Mouse (Mus musculus): Measurements from ENCODE around the gene Tinf2. TPM values are rescaled to one million over a fixed set of nuclear protein-coding genes. Genes with fewer than 3 reads are reported as not detected.
A peak's percentile ranks its signal among the peaks of the same experiment; 100 is the strongest.

The Tinf2 gene
- polyA plus RNA-seq, 1 experiment from 2014 or later: 45.5 TPM

DNA sequence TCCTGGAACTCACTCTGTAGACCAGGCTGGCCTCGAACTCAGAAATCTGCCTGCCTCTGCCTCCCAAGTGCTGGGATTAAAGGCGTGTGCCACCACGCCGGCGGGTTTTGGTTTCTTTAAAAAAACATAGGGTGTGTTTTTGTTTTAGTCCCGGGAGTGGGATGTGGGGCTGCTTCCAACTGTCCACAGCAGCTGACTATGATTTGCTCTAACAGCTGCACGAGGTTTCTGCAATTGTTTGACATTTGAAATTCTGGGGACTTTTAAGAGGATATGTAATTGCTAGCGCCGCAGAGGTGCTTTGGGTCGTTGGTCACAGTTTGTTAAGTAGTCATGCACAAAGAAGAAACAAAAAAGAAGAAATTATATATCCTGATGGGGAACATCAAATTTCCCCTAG, 7.8 kb upstream of the Tinf2 start:
- no peaks in the 10 kb centered on the region for H3K9me3 ChIP-seq (ENCODE audit: control insufficient read depth, low read depth, low read length)
- no peak overlapping the region for H3K4me3 ChIP-seq (ENCODE audit: low read depth, low read length)
- H3K4me2 ChIP-seq (replicated peaks; ENCODE audit: low read depth, low read length): no peak overlapping the region
- ATAC-seq (ENCODE audit: insufficient number of reproducible peaks, insufficient read depth, low FRiP score, low read depth): no peak
- no peak overlapping the region for H3K9ac ChIP-seq (replicated peaks; ENCODE audit: low read depth, low read length)
- no peaks in the 10 kb centered on the region for H3K27me3 ChIP-seq (ENCODE audit: control insufficient read depth, insufficient read depth, low read length)
- no peaks in the 10 kb centered on the region for H3K4me1 ChIP-seq (ENCODE audit: control insufficient read depth, insufficient read depth, low read length)
- no peaks in the 10 kb centered on the region for H3K36me3 ChIP-seq (ENCODE audit: control insufficient read depth, insufficient read depth, low read length)
- H3K27ac ChIP-seq (ENCODE audit: low read length): no peak overlapping the region
- WGBS: 66% methylated on average over 10 of the region's 10 CpGs

DNA sequence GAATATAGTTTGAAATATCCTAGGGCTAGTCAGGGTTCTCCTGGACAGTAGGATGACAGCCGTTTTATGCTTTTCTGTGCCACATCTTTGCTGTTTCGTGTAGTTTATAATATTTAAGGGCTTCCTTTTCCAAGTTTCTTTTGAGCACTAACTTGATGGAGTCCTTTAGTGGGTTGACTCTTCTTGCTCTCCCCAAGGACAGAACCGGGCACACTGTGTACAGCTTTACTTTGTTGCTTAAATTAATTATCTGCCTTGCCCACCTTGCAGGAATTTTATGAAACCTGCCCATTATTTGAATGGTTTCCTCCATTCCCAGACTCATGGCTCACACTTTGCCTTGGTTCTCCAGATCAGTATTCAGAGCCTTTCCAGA, 486 bp upstream of the Tinf2 start:
- peaks cover 31% of the 10 kb centered on the region for H3K36me3 ChIP-seq (ENCODE audit: control insufficient read depth, insufficient read depth, low read length)
- H3K4me1 ChIP-seq (ENCODE audit: control insufficient read depth, insufficient read depth, low read length): 0 out of 2 replicates have a peak, but pooled peaks cover 7% of the 10 kb centered on the region
- H3K4me2 ChIP-seq (replicated peaks; ENCODE audit: low read depth, low read length): peak overlapping the region; percentile 62
- 14% methylated on average over 3 of the region's 3 CpGs for WGBS
- H3K4me3 ChIP-seq (ENCODE audit: low read depth, low read length): peak overlapping the region; percentile 83
- H3K9ac ChIP-seq (replicated peaks; ENCODE audit: low read depth, low read length): no peak overlapping the region; the same call in 1 of the 2 replicates
- H3K27ac ChIP-seq (ENCODE audit: low read length): peak overlapping the region; percentile 83
- H3K9me3 ChIP-seq (ENCODE audit: control insufficient read depth, low read depth, low read length): no peaks in the 10 kb centered on the region
- H3K27me3 ChIP-seq (ENCODE audit: control insufficient read depth, insufficient read depth, low read length): no peaks in the 10 kb centered on the region
- peak; percentile 17; the same call in 1 of the 2 replicates for ATAC-seq (ENCODE audit: insufficient number of reproducible peaks, insufficient read depth, low FRiP score, low read depth)

DNA sequence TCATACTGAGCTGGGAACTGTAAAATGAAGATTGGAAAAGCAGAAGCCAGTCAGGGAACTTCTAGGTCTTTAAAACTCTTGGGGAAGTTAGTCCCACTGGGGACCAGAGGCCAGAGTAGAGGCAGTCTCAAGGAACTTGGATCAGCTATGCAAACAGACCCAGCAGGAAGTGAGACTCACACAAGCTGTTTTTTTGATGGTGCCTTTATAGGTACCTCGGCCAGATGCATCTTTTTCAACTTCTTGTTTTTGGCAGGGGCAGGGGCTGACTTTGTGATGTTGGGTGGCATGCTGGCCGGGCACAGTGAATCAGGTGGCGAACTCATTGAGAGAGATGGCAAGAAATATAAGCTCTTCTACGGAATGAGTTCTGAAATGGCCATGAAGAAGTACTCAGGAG, 4.0 kb downstream of the Tinf2 start:
- Histone ChIP-seq H3K36me3 (ENCODE audit: control insufficient read depth, insufficient read depth, low read length) (peaks cover 53% of the 10 kb centered on the region), H3K9ac (replicated peaks; ENCODE audit: low read depth, low read length) (no peak overlapping the region), H3K4me1 (ENCODE audit: control insufficient read depth, insufficient read depth, low read length) (0 out of 2 replicates have a peak, but pooled peaks cover 10% of the 10 kb centered on the region), H3K4me2 (replicated peaks; ENCODE audit: low read depth, low read length) (no peak overlapping the region), H3K27ac (ENCODE audit: low read length) (no peak overlapping the region), H3K4me3 (ENCODE audit: low read depth, low read length) (no peak overlapping the region), H3K27me3 (ENCODE audit: control insufficient read depth, insufficient read depth, low read length) (no peaks in the 10 kb centered on the region), H3K9me3 (ENCODE audit: control insufficient read depth, low read depth, low read length) (no peaks in the 10 kb centered on the region)
- WGBS: 86% methylated on average over 4 of the region's 4 CpGs
- no peak for ATAC-seq (ENCODE audit: insufficient number of reproducible peaks, insufficient read depth, low FRiP score, low read depth)

DNA sequence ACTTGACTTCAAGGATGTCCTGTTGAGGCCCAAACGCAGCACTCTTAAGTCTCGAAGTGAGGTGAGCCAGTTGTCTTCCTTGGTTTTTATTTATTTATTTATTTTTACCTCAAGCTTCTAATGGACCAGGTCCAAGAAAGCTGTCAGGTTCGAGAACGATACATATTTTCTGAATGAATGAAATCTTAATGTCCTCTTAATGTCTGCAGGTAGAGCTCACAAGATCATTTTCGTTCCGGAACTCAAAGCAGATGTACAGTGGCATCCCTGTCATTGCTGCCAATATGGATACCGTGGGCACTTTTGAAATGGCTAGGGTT, 8.9 kb downstream of the Tinf2 start:
- 73% methylated on average over 7 of the region's 7 CpGs for WGBS
- H3K4me1 ChIP-seq (ENCODE audit: control insufficient read depth, insufficient read depth, low read length): 0 out of 2 replicates have a peak, but pooled peaks cover 9% of the 10 kb centered on the region
- no peak for ATAC-seq (ENCODE audit: insufficient number of reproducible peaks, insufficient read depth, low FRiP score, low read depth)

DNA sequence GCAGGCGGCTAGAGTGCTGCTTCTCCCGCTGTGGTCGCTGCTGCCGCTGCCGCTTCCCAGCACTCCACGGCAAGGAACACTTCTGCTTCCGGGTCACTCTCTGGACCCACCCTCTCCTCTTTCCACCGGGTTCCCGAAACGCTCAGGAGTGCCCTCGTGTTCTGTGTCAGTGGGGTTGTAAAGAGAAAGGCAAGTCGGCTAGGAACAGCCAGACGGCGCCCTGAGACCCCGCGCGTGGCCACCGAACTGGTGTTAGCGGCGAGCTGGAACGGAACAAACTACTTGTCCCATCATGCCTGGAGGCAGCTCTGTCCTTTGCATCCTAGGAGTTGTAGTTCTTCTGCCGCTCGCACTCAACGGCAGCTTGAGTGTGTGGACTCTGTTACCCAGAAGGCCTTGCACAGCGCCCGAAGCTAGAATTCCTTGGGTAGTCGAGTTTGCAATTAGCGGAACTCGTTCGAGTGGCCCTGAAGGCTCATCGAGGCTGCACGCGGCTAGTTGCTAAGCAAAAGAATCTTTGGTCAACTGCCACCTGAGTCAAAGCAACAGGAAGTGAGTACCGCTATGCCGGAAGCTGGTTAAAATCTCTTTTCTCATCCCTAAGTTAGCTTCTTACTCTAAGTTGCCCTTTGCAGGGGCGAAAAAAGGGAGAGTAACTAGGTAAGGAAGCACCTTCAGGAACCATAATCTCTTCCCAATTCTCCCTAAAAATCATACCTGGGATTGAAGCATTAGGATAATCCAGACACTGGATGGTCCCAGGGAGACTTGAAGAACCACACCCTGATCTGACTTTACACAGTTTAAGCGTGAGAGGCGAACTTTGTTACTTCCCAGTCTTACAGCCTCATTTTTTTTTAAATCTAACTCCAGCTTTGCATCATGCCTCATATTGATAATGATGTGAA, 9.5 kb downstream of the Tinf2 start, which contains the start of the genes Gmpr2 and Nedd8:
Gene Gmpr2, plus strand, starts transcription at position 109 of the 908 bp plus-strand sequence.
Gene Nedd8, minus strand, starts transcription at position 292 of the 908 bp plus-strand sequence.
- peaks cover 25% of the 10 kb centered on the region for H3K36me3 ChIP-seq (ENCODE audit: control insufficient read depth, insufficient read depth, low read length)
- H3K4me3 ChIP-seq (ENCODE audit: low read depth, low read length): peak within 1 kb of the TSS; percentile 83
- H3K9me3 ChIP-seq (ENCODE audit: control insufficient read depth, low read depth, low read length): no peaks in the 10 kb centered on the region
- peak within 1 kb of the TSS; percentile 70; the same call in 1 of the 2 replicates for H3K27ac ChIP-seq (ENCODE audit: low read length)
- H3K4me1 ChIP-seq (ENCODE audit: control insufficient read depth, insufficient read depth, low read length): 0 out of 2 replicates have a peak, but pooled peaks cover 9% of the 10 kb centered on the region
- no peaks in the 10 kb centered on the region for H3K27me3 ChIP-seq (ENCODE audit: control insufficient read depth, insufficient read depth, low read length)
- ATAC-seq (ENCODE audit: insufficient number of reproducible peaks, insufficient read depth, low FRiP score, low read depth): peak; percentile 96
- peak within 1 kb of the TSS; percentile 64 for H3K9ac ChIP-seq (replicated peaks; ENCODE audit: low read depth, low read length)
- under 1% methylated on average over 38 of the region's 38 CpGs for WGBS
- H3K4me2 ChIP-seq (replicated peaks; ENCODE audit: low read depth, low read length): peak within 1 kb of the TSS; percentile 85

More for the DNA sequence above, 8.9 kb downstream of the Tinf2 start:
- Histone ChIP-seq H3K27me3 (ENCODE audit: control insufficient read depth, insufficient read depth, low read length) (no peaks in the 10 kb centered on the region), H3K9me3 (ENCODE audit: control insufficient read depth, low read depth, low read length) (no peaks in the 10 kb centered on the region), H3K9ac (replicated peaks; ENCODE audit: low read depth, low read length) (peak overlapping the region; percentile 64; the same call in 1 of the 2 replicates), H3K27ac (ENCODE audit: low read length) (no peak overlapping the region), H3K4me2 (replicated peaks; ENCODE audit: low read depth, low read length) (peak overlapping the region; percentile 66), H3K36me3 (ENCODE audit: control insufficient read depth, insufficient read depth, low read length) (peaks cover 31% of the 10 kb centered on the region), H3K4me3 (ENCODE audit: low read depth, low read length) (peak overlapping the region; percentile 83)

DNA sequence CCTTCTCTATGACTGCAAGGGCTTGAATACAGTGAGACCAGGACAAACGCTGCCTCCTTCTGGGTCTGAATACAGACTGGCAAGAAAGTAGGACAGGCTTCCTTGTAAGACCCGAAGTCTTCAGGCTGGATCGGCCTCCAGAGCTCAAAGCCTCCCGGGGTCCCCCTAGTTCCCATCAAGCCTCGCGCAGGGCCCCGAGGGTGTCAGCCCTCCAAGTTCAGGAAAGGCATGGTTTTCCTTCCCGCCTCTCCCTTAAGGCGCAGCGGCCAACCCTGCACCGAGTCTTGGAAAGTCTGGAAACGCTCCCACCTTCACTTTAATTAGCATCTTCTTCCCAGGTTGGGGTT, 10.2 kb downstream of the Tinf2 start:
- H3K36me3 ChIP-seq (ENCODE audit: control insufficient read depth, insufficient read depth, low read length): peaks cover 23% of the 10 kb centered on the region
- peak; percentile 28 for ATAC-seq (ENCODE audit: insufficient number of reproducible peaks, insufficient read depth, low FRiP score, low read depth)
- peak overlapping the region; percentile 85 for H3K4me2 ChIP-seq (replicated peaks; ENCODE audit: low read depth, low read length)
- H3K27ac ChIP-seq (ENCODE audit: low read length): peak overlapping the region; percentile 70; the same call in 1 of the 2 replicates
- peak overlapping the region; percentile 64 for H3K9ac ChIP-seq (replicated peaks; ENCODE audit: low read depth, low read length)
- H3K4me1 ChIP-seq (ENCODE audit: control insufficient read depth, insufficient read depth, low read length): 0 out of 2 replicates have a peak, but pooled peaks cover 9% of the 10 kb centered on the region
- H3K9me3 ChIP-seq (ENCODE audit: control insufficient read depth, low read depth, low read length): no peaks in the 10 kb centered on the region
- H3K27me3 ChIP-seq (ENCODE audit: control insufficient read depth, insufficient read depth, low read length): no peaks in the 10 kb centered on the region
- WGBS: under 1% methylated on average over 12 of the region's 12 CpGs
- H3K4me3 ChIP-seq (ENCODE audit: low read depth, low read length): peak overlapping the region; percentile 83

DNA sequence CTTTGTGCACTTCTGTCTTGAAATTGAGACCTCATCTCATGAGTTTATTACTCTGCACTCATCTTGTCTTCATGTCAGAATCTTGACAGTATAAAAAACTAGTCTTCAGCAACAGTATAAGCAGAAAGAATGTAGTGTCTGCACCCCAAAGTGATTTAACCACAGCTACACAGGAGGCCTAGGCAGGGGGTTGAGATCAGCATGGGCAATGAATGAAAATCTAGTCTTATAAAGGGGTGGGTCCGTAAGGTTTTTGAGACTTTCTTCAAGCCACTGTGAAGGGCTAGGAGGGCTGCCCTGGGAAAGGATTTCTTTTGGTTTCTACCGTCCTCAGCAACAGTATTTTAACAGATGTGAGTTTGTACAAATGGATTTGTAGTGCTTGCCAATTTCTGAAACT, 21.0 kb downstream of the Tinf2 start:
- H3K27ac ChIP-seq (ENCODE audit: low read length): no peak overlapping the region
- peak overlapping the region; percentile 84 for H3K4me3 ChIP-seq (ENCODE audit: low read depth, low read length)
- H3K27me3 ChIP-seq (ENCODE audit: control insufficient read depth, insufficient read depth, low read length): no peaks in the 10 kb centered on the region
- H3K4me2 ChIP-seq (replicated peaks; ENCODE audit: low read depth, low read length): peak overlapping the region; percentile 54
- no peaks in the 10 kb centered on the region for H3K9me3 ChIP-seq (ENCODE audit: control insufficient read depth, low read depth, low read length)
- 0 out of 2 replicates have a peak, but pooled peaks cover 6% of the 10 kb centered on the region for H3K4me1 ChIP-seq (ENCODE audit: control insufficient read depth, insufficient read depth, low read length)
- no peak; the same call in 1 of the 2 replicates for ATAC-seq (ENCODE audit: insufficient number of reproducible peaks, insufficient read depth, low FRiP score, low read depth)
- WGBS: 44% methylated on average over 2 of the region's 2 CpGs
- H3K9ac ChIP-seq (replicated peaks; ENCODE audit: low read depth, low read length): no peak overlapping the region
- H3K36me3 ChIP-seq (ENCODE audit: control insufficient read depth, insufficient read depth, low read length): peaks cover 28% of the 10 kb centered on the region

DNA sequence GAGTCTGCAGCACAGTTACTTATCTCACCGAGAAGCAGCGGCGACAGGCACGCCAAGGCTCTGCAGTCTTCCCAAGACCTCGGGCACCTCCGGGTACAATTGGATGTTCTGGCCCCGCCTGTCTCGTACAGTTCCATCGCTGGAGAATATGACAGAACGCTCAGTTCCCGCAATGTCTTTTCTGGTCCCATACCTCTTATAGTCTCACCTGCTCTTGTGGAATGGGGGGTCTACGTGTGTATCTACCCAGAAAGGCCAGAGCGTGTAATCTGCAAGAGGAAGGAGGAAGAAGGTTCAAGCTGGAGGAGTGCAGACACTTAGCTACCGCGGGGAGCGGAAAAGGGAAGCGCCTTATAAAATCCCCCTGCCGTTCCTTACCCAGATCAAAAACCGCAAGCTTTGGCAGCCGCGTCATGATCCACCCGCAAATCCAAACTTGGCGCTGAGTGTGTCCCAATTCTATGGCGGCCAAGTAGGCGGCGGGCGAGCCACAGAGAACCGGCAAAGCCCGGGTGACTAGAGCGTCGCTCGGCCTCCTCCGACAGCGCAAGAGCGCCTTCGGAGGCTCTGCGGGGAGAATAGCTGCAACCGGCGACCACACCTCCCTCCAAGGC, 21.6 kb downstream of the Tinf2 start, which contains the start of gene Mdp1:
Gene Mdp1, minus strand, starts transcription at position 549 of the 614 bp plus-strand sequence.
- Histone ChIP-seq H3K27ac (ENCODE audit: low read length) (peak within 1 kb of the TSS; percentile 61; the same call in 1 of the 2 replicates), H3K36me3 (ENCODE audit: control insufficient read depth, insufficient read depth, low read length) (peaks cover 28% of the 10 kb centered on the region), H3K4me3 (ENCODE audit: low read depth, low read length) (peak within 1 kb of the TSS; percentile 84), H3K9ac (replicated peaks; ENCODE audit: low read depth, low read length) (peak within 1 kb of the TSS; percentile 69), H3K4me1 (ENCODE audit: control insufficient read depth, insufficient read depth, low read length) (0 out of 2 replicates have a peak, but pooled peaks cover 6% of the 10 kb centered on the region), H3K9me3 (ENCODE audit: control insufficient read depth, low read depth, low read length) (no peaks in the 10 kb centered on the region), H3K27me3 (ENCODE audit: control insufficient read depth, insufficient read depth, low read length) (no peaks in the 10 kb centered on the region), H3K4me2 (replicated peaks; ENCODE audit: low read depth, low read length) (peak within 1 kb of the TSS; percentile 54)
- ATAC-seq (ENCODE audit: insufficient number of reproducible peaks, insufficient read depth, low FRiP score, low read depth): peak; percentile 92
- WGBS: under 1% methylated on average over 39 of the region's 39 CpGs

All from stomach, embryonic 14.5 days (tissue).